Mouse (Mus musculus) liver, embryonic 14.5 days (tissue): ENCODE results near the gene Tmem132e.

Experiments
- CTCF ChIP-seq: IDR thresholded peaks from 2 replicates; pipeline ENCODE4 v1.5.1; 2016; ENCODE audit warnings: antibody characterized with exemption, low read depth, control low read depth
- EP300 ChIP-seq: IDR thresholded peaks from 2 replicates; pipeline ENCODE4 v1.6.1; 2016; ENCODE audit warnings: antibody characterized with exemption, low read depth

- TF ChIP-seq CTCF (no peak), EP300 (no peak)
Observed at GRCm38 (mm10) chr11:82380606-82381202, 8.0 kb upstream of the Tmem132e start.
